Mouse (Mus musculus): ENCODE results near the gene Sparc.

DNA sequence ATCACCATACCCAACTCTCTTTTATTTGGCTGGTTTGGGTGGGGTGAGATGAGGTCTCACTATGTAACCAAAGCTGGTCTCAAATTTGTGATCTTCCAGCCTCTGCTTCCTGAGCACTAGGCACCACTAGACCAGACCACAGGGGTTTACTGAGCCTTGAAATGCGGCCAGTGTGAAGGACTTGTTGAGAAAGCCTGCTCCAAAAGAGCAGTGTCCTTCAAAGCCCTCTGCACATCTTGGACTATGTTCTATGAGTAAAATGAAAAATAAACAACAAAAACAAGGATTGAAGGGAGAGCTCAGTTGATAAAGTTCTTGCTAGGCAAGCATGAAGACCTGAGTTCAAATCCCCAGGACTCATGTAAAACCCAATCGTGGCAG, 9.6 kb downstream of the Sparc start:
- TF ChIP-seq CTCF (IDR thresholded peaks at IDR 0.05; ENCODE audit: borderline replicate concordance, insufficient read depth, low read length) (no peak), POLR2A (IDR thresholded peaks at IDR 0.05; ENCODE audit: low read depth, low read length) (0 out of 2 replicates have a peak, but pooled peaks have one; percentile 15)

All from embryonic fibroblast, embryonic 13.5 days (primary cell).